Mouse (Mus musculus) liver, postnatal 0 days (tissue): ENCODE data around the gene Rarg.

ENCODE experiments used
- CTCF ChIP-seq: sonication (generic); IDR thresholded peaks from 2 replicates; pipeline ENCODE4 v1.5.1; 2016; ENCODE audit warnings: antibody characterized with exemption, low read depth
- EP300 ChIP-seq: IDR thresholded peaks from 2 replicates; pipeline ENCODE4 v1.6.1; 2016; ENCODE audit warnings: antibody characterized with exemption, low read depth, mild to moderate bottlenecking

- TF ChIP-seq CTCF, result no peak
- TF ChIP-seq EP300, result no peak
Observed at GRCm38 (mm10) chr15:102270274-102270960, 13.1 kb upstream of the Rarg start, which contains the start of gene Gm9918.
